Mouse (Mus musculus): ENCODE measurements around the gene Mthfd1l.

DNA sequence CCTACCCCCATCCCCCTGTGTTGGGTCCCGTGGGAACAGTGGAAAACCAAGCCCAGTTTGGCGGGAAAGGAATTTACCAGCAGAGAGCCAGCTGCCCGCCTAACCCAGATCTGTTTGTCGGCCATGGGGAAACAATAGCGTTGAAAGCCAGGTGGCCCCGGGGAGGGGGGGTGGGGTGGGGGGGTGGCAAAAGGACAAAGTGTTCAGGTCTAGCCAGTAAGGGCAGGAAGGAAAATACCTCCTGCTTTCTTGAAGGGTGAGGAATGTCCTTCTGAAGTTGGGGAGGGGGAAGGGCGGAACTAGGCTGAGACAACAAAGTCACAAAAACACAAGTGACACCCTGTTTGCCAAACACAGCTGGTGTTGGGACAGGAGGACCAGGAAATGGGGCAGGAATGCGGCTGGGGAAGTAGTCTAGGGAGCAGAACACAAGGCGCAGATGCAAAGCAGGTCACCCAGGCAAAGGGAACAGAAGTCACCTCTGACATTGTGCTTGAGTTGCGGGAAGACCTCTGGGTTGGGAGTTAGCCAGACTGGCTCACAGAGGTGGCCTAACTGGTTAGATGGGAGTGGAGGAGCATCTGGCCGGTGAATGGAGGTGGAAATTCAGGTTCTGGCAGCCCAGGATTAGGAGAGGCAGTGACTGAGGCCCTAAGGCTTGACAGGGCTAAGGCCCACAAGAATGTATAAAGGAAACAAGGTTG, 31.7 kb upstream of the Mthfd1l start:
- TF ChIP-seq CTCF (IDR thresholded peaks at IDR 0.05; ENCODE audit: borderline replicate concordance, insufficient read depth, low read depth, low read length), result no peak
- no peak for TF ChIP-seq POLR2A (IDR thresholded peaks at IDR 0.05; ENCODE audit: borderline replicate concordance, insufficient read depth, low read length)
